Mouse (Mus musculus): ENCODE results near the gene Dapk2. TPM values are rescaled to one million over a fixed set of nuclear protein-coding genes. Genes with fewer than 3 reads are reported as not detected.
A peak's percentile ranks its signal among the peaks of the same experiment; 100 is the strongest.

The Dapk2 gene
- polyA plus RNA-seq, 1 experiment = 32.8 TPM

DNA sequence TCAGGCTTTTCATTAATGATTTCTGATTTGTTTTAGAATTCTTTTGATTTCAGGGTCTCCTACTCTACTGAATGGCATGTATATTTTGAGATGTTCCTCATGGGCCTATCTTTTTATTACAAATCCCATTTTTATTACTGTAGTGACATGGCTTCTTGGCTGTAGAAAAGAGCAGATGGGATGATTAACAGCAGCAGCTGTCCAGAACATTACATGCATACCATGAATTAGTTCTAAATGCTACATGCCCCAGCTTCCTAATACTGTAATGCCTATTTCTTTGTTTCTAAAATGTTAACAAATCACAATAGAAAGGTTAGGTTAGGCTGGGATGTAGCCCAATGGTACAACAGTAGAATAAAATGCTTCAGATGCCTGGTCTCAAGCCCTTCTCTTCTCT lies 36.6 kb upstream of the Dapk2 start:
- Histone ChIP-seq H3K4me1 (ENCODE audit: control insufficient read depth, insufficient read depth, low read length) (peaks cover 6% of the 10 kb centered on the region), H3K4me3 (replicated peaks; ENCODE audit: extremely low read depth, low read depth, low read length) (no peak overlapping the region)
- no peak for TF ChIP-seq POLR2A (IDR thresholded peaks at IDR 0.05; ENCODE audit: borderline replicate concordance, extremely low read depth, low read depth, low read length)
- TF ChIP-seq CTCF (IDR thresholded peaks at IDR 0.05; ENCODE audit: insufficient read depth, low read length) = no peak
- DNase-seq = no peak

GRCm38 (mm10) chr9:66123648-66124047 lies 34.4 kb upstream of the Dapk2 start:
- peaks cover 8% of the 10 kb centered on the region for H3K4me1 ChIP-seq (ENCODE audit: control insufficient read depth, insufficient read depth, low read length)
- TF ChIP-seq POLR2A (IDR thresholded peaks at IDR 0.05; ENCODE audit: borderline replicate concordance, extremely low read depth, low read depth, low read length) (no peak), CTCF (IDR thresholded peaks at IDR 0.05; ENCODE audit: insufficient read depth, low read length) (no peak)
- WGBS = 5% methylated on average over 5 of the region's 5 CpGs
- H3K4me3 ChIP-seq (replicated peaks; ENCODE audit: extremely low read depth, low read depth, low read length) = peak overlapping the region; percentile 88
- DNase-seq = no peak

DNA sequence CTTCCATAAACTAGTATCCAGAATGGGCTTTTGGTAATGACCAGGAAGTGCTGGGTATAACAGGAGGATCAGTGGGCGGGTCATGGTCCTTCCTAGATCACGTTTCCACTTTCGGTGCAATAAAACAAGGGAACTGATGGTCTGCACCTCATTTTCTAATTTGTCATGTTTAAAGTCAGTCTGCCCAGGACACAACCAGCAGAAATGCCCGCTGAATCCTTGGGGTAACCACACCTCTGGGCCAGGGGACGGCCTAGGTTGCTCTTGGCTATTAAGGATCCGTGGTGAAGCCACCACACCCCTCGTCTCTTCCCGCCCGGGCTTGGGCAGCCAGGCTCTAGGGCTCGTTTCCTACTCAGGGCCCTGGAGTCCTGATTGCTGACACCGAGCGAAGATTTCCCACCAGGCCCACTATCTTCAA lies 33.9 kb upstream of the Dapk2 start:
- 1% methylated on average over 12 of the region's 12 CpGs for WGBS
- Histone ChIP-seq H3K4me3 (replicated peaks; ENCODE audit: extremely low read depth, low read depth, low read length) (peak overlapping the region; percentile 88), H3K4me1 (ENCODE audit: control insufficient read depth, insufficient read depth, low read length) (peaks cover 8% of the 10 kb centered on the region)
- TF ChIP-seq POLR2A (IDR thresholded peaks at IDR 0.05; ENCODE audit: borderline replicate concordance, extremely low read depth, low read depth, low read length) (no peak), CTCF (IDR thresholded peaks at IDR 0.05; ENCODE audit: insufficient read depth, low read length) (no peak)
- DNase-seq = no peak

- peak; percentile 96 for DNase-seq
- 16% methylated on average over 33 of the region's 33 CpGs for WGBS
- peak; percentile 98 for TF ChIP-seq POLR2A (IDR thresholded peaks at IDR 0.05; ENCODE audit: borderline replicate concordance, extremely low read depth, low read depth, low read length)
- no peak for TF ChIP-seq CTCF (IDR thresholded peaks at IDR 0.05; ENCODE audit: insufficient read depth, low read length)
- Histone ChIP-seq H3K4me3 (replicated peaks; ENCODE audit: extremely low read depth, low read depth, low read length) (peak overlapping the region; percentile 88), H3K4me1 (ENCODE audit: control insufficient read depth, insufficient read depth, low read length) (peaks cover 8% of the 10 kb centered on the region)
Observed at GRCm38 (mm10) chr9:66124681-66125542, 33.1 kb upstream of the Dapk2 start.

DNA sequence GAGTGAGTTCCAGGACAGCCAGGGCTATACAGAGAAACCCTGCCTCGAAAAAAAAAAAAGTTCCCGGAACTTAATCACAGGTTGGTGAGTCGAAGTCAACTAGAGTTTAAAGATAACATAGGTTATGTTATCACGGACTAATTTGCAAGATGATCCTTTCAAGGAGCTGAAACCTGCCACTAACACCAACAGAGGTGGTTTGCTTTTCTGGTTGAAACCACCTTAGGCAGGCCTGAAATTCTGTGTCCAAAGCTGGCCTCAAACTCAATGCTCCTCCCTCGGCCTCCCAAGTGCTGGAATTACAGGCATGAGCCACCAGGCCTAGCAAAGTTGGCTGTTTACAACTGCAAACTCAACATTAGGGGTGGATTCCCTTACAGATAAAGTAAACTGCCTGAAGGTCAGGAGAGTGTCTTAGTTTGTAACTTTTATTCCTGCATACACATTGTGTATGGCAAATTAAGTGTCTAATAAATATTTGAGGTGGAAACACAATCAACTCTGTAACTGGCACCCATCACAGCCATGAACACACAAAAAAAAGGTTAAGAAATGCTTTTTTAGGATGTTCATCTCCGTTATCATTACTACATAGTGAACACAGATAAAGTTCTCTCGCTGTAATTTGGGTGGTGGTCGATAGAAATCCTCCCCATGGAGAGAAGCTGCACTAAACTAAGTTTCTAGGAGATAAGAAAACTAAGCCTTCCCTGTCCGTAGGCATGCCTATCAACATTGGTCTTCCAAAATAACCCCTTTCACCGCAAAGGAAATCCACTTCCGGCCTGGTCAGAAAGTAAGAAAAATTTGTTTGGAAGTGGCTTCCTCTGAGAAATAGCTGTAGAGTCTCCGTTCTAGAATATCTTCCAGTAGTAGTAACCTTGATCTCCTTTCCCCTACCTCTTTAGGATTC lies 32.2 kb upstream of the Dapk2 start:
- TF ChIP-seq CTCF (IDR thresholded peaks at IDR 0.05; ENCODE audit: insufficient read depth, low read length) = no peak
- no peak for TF ChIP-seq POLR2A (IDR thresholded peaks at IDR 0.05; ENCODE audit: borderline replicate concordance, extremely low read depth, low read depth, low read length)
- peaks cover 8% of the 10 kb centered on the region for H3K4me1 ChIP-seq (ENCODE audit: control insufficient read depth, insufficient read depth, low read length)
- no peak for DNase-seq
- peak overlapping the region; percentile 52 for H3K4me3 ChIP-seq (replicated peaks; ENCODE audit: extremely low read depth, low read depth, low read length)
- WGBS = 37% methylated on average over 12 of the region's 12 CpGs

GRCm38 (mm10) chr9:66126456-66127192 lies 31.4 kb upstream of the Dapk2 start, which contains the start of the genes Snx1 and Ciao2a:
Snx1 (minus strand) TSS chr9:66126587.
Ciao2a (plus strand) TSS chr9:66126611.
- H3K4me3 ChIP-seq (replicated peaks; ENCODE audit: extremely low read depth, low read depth, low read length) = peak within 1 kb of the TSS; percentile 52
- under 1% methylated on average over 34 of the region's 34 CpGs for WGBS
- no peak for TF ChIP-seq CTCF (IDR thresholded peaks at IDR 0.05; ENCODE audit: insufficient read depth, low read length)
- TF ChIP-seq POLR2A (IDR thresholded peaks at IDR 0.05; ENCODE audit: borderline replicate concordance, extremely low read depth, low read depth, low read length) = peak; percentile 66; the same call in 1 of the 2 replicates
- DNase-seq = peak; percentile 88
- peaks cover 8% of the 10 kb centered on the region for H3K4me1 ChIP-seq (ENCODE audit: control insufficient read depth, insufficient read depth, low read length)

DNA sequence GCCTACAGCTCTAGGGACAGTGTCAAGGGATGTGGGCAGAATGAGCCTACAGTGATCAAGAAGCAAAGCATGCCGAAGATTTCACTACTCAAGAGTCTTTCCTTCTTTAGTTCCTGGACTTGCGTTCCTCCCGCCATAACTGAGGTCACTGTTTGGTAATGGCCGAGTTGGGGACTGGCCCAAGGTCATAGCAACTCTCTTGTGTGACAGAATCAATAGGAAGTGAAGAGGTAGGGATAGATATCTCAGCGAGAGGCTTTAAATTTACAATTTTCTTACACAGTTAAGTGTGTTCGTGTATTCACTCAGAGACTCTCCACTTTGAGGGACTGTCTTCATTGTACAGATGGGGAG lies 30.9 kb upstream of the Dapk2 start:
- 23% methylated on average over 6 of the region's 6 CpGs for WGBS
- no peak for DNase-seq
- H3K4me3 ChIP-seq (replicated peaks; ENCODE audit: extremely low read depth, low read depth, low read length) = peak overlapping the region; percentile 52
- no peak for TF ChIP-seq CTCF (IDR thresholded peaks at IDR 0.05; ENCODE audit: insufficient read depth, low read length)
- no peak for TF ChIP-seq POLR2A (IDR thresholded peaks at IDR 0.05; ENCODE audit: borderline replicate concordance, extremely low read depth, low read depth, low read length)
- H3K4me1 ChIP-seq (ENCODE audit: control insufficient read depth, insufficient read depth, low read length) = peaks cover 8% of the 10 kb centered on the region

DNA sequence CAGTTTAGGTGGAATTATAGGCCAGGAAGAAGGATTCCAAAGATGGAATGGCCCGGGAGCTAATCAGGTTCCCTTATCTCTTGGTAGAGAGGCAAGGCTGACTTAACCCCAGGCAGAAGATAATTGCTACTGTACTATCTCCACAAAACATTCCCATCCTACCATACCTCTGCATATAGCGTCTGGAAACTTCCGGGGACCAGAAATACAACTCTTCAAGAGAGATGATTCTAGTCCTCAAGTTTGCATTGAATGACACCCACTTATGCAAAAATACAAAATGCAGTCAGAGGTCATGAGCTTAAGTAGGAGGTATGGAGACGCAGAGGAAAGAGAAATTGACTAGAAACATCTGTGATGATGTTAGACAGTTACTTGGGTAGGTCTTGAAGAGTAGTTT lies 30.1 kb upstream of the Dapk2 start:
- H3K4me3 ChIP-seq (replicated peaks; ENCODE audit: extremely low read depth, low read depth, low read length) = no peak overlapping the region
- WGBS = 83% methylated on average over 4 of the region's 4 CpGs
- H3K4me1 ChIP-seq (ENCODE audit: control insufficient read depth, insufficient read depth, low read length) = peaks cover 8% of the 10 kb centered on the region
- DNase-seq = no peak
- TF ChIP-seq CTCF (IDR thresholded peaks at IDR 0.05; ENCODE audit: insufficient read depth, low read length) (no peak), POLR2A (IDR thresholded peaks at IDR 0.05; ENCODE audit: borderline replicate concordance, extremely low read depth, low read depth, low read length) (no peak)

DNA sequence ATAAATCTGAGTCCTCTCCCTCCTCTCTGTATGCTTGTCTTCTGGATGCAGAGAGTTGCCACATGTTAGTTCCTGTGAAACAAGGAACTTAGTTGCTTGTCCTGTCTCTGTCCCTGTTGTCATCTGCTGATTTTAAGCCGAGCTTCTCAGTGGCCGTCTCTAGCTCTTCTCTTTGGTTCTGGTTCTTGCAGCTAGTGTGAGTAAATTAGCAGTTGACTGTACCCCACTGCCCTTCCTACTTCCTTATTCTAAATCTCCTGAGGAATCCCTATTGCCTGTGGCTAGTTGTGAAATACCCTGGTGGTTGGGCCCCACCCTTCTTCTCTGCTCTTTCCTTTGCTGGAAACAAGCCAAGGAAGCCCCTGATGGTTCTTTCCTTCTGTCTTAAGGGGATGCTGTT lies 26.6 kb upstream of the Dapk2 start:
- no peak for TF ChIP-seq CTCF (IDR thresholded peaks at IDR 0.05; ENCODE audit: insufficient read depth, low read length)
- TF ChIP-seq POLR2A (IDR thresholded peaks at IDR 0.05; ENCODE audit: borderline replicate concordance, extremely low read depth, low read depth, low read length) = no peak
- 67% methylated on average over 2 of the region's 2 CpGs for WGBS
- no peak for DNase-seq
- Histone ChIP-seq H3K4me3 (replicated peaks; ENCODE audit: extremely low read depth, low read depth, low read length) (no peak overlapping the region), H3K4me1 (ENCODE audit: control insufficient read depth, insufficient read depth, low read length) (peaks cover 2% of the 10 kb centered on the region; the same call in 1 of the 2 replicates)
